Mouse (Mus musculus) brain, embryonic 14.5 days (tissue): ENCODE results near the gene Ppp1r36. TPM values are rescaled to one million over a fixed set of nuclear protein-coding genes. Genes with fewer than 3 reads are reported as not detected.

ENCODE experiments used
- DNase-seq: peaks from one replicate; pipeline ENCODE4 v3.0.0-alpha.2; 2011; ENCODE audit warnings: low read depth
- CTCF ChIP-seq: fragments of 200-500 bp; IDR thresholded peaks from 2 replicates; pipeline ENCODE4 v1.5.1; 2012; ENCODE audit warnings: inconsistent platforms, mild to moderate bottlenecking, moderate library complexity, borderline replicate concordance; ENCODE audit not compliant: insufficient read depth, insufficient read length; ENCODE audit errors: extremely low read depth
- POLR2A ChIP-seq: fragments of 200-500 bp; IDR thresholded peaks from 2 replicates; pipeline ENCODE4 v1.6.1; 2012; ENCODE audit warnings: mild to moderate bottlenecking, inconsistent platforms, borderline replicate concordance; ENCODE audit not compliant: poor library complexity, insufficient read depth, insufficient read length, severe bottlenecking; ENCODE audit errors: extremely low read depth
- polyA plus RNA-seq: library from polyadenylated mRNA; depleted of rRNA; stranded (reverse); fragments of >200 nt; gene quantifications from 2 replicates; pipeline ENCODE4 v1.2.3, GENCODE M21; 2012; rRNA removed

Gene Ppp1r36
- polyA plus RNA-seq = 0.44 and 1.2 TPM in 2 replicates

GRCm38 (mm10) chr12:76417433-76417854 lies at the start of gene Ppp1r36:
Gene Ppp1r36, plus strand, starts transcription at chr12:76417538.
- DNase-seq = peak; percentile 14
- TF ChIP-seq CTCF = no peak
- TF ChIP-seq POLR2A = no peak

- TF ChIP-seq CTCF = no peak
- TF ChIP-seq POLR2A = no peak
- no peak for DNase-seq
Observed at GRCm38 (mm10) chr12:76368201-76368789, 49.0 kb upstream of the Ppp1r36 start.

- TF ChIP-seq CTCF = no peak
- no peak for TF ChIP-seq POLR2A
- DNase-seq = peak; percentile 80
Observed at GRCm38 (mm10) chr12:76368790-76369205, 48.5 kb upstream of the Ppp1r36 start.

- TF ChIP-seq POLR2A (peak; percentile 93), CTCF (0 out of 2 replicates have a peak, but pooled peaks have one; percentile 1)
- DNase-seq = peak; percentile 97
Observed at GRCm38 (mm10) chr12:76369206-76369977, 47.9 kb upstream of the Ppp1r36 start, which contains the start of gene Zbtb25. Gene Zbtb25, minus strand, starts transcription at chr12:76369602.

- DNase-seq = peak; percentile 89
- peak; percentile 82 for TF ChIP-seq POLR2A
- no peak for TF ChIP-seq CTCF
Observed at GRCm38 (mm10) chr12:76369978-76370830, 47.1 kb upstream of the Ppp1r36 start, which contains the start of gene Zbtb1. Gene Zbtb1, plus strand, starts transcription at chr12:76370266.

- peak; percentile 83 for DNase-seq
- TF ChIP-seq POLR2A (0 out of 2 replicates have a peak, but pooled peaks have one; percentile 34), CTCF (no peak; the same call in 1 of the 2 replicates)
Observed at GRCm38 (mm10) chr12:76370831-76371571, 46.3 kb upstream of the Ppp1r36 start.

GRCm38 (mm10) chr12:76372046-76372445 lies 45.3 kb upstream of the Ppp1r36 start:
- no peak for DNase-seq
- no peak for TF ChIP-seq CTCF
- TF ChIP-seq POLR2A = no peak

GRCm38 (mm10) chr12:76372881-76373818 lies 44.2 kb upstream of the Ppp1r36 start:
- TF ChIP-seq CTCF (peak; percentile 32; the same call in 1 of the 2 replicates), POLR2A (no peak)

GRCm38 (mm10) chr12:76373991-76374390 lies 43.3 kb upstream of the Ppp1r36 start:
- DNase-seq = no peak
- TF ChIP-seq POLR2A (no peak), CTCF (no peak)

More at GRCm38 (mm10) chr12:76372881-76373818, 44.2 kb upstream of the Ppp1r36 start:
- no peak for DNase-seq
